Mouse (Mus musculus): ENCODE measurements around the gene Zcchc2. TPM values are rescaled to one million over a fixed set of nuclear protein-coding genes. Genes with fewer than 3 reads are reported as not detected.

The Zcchc2 gene
- polyA plus RNA-seq, 1 experiment from 2014 or later = 2.6 TPM

DNA sequence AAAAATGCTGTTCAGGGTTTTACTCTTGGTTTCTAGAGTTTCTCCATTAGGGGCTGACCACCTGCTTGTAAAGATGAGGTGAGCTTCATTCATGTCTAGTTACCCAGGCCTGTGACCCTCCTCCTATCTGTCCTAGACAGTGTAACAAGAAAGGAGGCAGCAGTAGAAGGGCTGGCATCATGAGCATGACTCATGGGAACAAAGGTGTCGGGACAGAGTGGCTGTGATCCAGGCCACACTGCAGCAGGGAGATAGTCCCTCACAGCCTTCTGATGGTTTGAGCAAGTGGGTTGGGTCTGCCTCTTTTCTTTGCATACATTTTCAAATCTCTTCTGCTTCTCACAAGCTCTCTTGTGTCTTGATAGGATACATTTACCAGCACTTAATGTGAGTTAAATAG is 17.4 kb downstream of the Zcchc2 start:
- Histone ChIP-seq H3K27ac (no peak overlapping the region), H3K4me2 (ENCODE audit: low read length) (no peak overlapping the region), H3K9me3 (replicated peaks; ENCODE audit: low read length) (no peaks in the 10 kb centered on the region), H3K36me3 (ENCODE audit: insufficient read depth, low read length) (peaks cover 38% of the 10 kb centered on the region), H3K27me3 (ENCODE audit: insufficient read depth, low read length) (no peaks in the 10 kb centered on the region), H3K4me3 (replicated peaks; ENCODE audit: low read depth, low read length) (no peak overlapping the region), H3K9ac (ENCODE audit: low read depth, low read length) (no peak overlapping the region), H3K4me1 (replicated peaks; ENCODE audit: insufficient read depth, low read length) (no peaks in the 10 kb centered on the region)
- WGBS = 91% methylated on average over 1 of the region's 1 CpGs
- DNase-seq (ENCODE audit: low spot score) = no peak
- no peak for ATAC-seq (replicated peaks; ENCODE audit: low FRiP score, low read depth)
- TF ChIP-seq CTCF (IDR thresholded peaks at IDR 0.05; ENCODE audit: low read depth) = no peak

DNA sequence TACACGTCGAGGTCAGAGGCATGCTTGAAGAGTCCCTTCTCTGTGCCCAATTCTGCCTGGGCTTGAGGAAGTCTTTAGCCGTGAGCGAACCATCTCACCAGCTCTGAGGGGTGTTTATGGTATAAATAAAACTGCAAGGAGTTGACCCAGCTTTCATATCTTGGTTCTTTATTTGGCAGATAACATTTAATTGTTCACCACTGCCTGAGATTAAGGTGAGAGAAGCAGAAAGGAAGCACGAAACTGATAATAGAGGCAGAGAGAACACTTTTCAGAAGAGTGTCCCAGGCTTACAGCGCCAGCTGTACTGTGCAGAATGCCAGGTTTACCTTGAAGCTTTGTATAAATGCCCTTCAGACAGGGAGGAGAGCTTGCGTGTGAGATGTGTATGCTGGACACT is 20.9 kb downstream of the Zcchc2 start:
- no peak overlapping the region for H3K4me3 ChIP-seq (replicated peaks; ENCODE audit: low read depth, low read length)
- peaks cover 38% of the 10 kb centered on the region for H3K36me3 ChIP-seq (ENCODE audit: insufficient read depth, low read length)
- 78% methylated on average over 7 of the region's 7 CpGs for WGBS
- no peaks in the 10 kb centered on the region for H3K9me3 ChIP-seq (replicated peaks; ENCODE audit: low read length)
- no peak overlapping the region for H3K4me2 ChIP-seq (ENCODE audit: low read length)
- ATAC-seq (replicated peaks; ENCODE audit: low FRiP score, low read depth) (no peak), DNase-seq (ENCODE audit: low spot score) (no peak)
- H3K27ac ChIP-seq = no peak overlapping the region
- no peaks in the 10 kb centered on the region for H3K27me3 ChIP-seq (ENCODE audit: insufficient read depth, low read length)
- TF ChIP-seq CTCF (IDR thresholded peaks at IDR 0.05; ENCODE audit: low read depth) = no peak
- no peak overlapping the region for H3K9ac ChIP-seq (ENCODE audit: low read depth, low read length)
- no peaks in the 10 kb centered on the region for H3K4me1 ChIP-seq (replicated peaks; ENCODE audit: insufficient read depth, low read length)

DNA sequence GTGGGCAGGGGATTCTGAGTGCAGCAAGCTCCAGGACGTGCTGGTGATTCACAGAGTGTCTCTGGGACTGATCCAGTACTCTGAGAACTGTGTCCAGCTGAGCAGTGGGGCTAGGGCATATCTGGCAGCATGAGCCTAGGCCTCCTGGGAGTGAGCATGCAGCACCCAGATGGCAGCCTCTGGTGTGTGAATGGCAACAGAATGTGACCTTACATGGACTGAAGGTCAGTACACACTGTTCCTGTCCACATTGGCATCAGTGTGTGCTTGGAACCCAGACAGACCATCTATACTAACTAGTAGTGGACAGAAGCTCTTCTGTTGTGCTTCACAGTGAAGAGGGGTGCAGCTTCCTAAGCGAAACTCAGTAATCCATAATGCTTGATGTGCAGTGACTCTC is 23.6 kb downstream of the Zcchc2 start:
- 97% methylated on average over 2 of the region's 2 CpGs for WGBS
- Histone ChIP-seq H3K4me2 (ENCODE audit: low read length) (no peak overlapping the region), H3K4me1 (replicated peaks; ENCODE audit: insufficient read depth, low read length) (no peaks in the 10 kb centered on the region), H3K9ac (ENCODE audit: low read depth, low read length) (no peak overlapping the region), H3K9me3 (replicated peaks; ENCODE audit: low read length) (no peaks in the 10 kb centered on the region), H3K27ac (no peak overlapping the region), H3K36me3 (ENCODE audit: insufficient read depth, low read length) (peaks cover 31% of the 10 kb centered on the region), H3K4me3 (replicated peaks; ENCODE audit: low read depth, low read length) (no peak overlapping the region), H3K27me3 (ENCODE audit: insufficient read depth, low read length) (no peaks in the 10 kb centered on the region)
- DNase-seq (ENCODE audit: low spot score) (no peak), ATAC-seq (replicated peaks; ENCODE audit: low FRiP score, low read depth) (no peak)
- TF ChIP-seq CTCF (IDR thresholded peaks at IDR 0.05; ENCODE audit: low read depth) = no peak

DNA sequence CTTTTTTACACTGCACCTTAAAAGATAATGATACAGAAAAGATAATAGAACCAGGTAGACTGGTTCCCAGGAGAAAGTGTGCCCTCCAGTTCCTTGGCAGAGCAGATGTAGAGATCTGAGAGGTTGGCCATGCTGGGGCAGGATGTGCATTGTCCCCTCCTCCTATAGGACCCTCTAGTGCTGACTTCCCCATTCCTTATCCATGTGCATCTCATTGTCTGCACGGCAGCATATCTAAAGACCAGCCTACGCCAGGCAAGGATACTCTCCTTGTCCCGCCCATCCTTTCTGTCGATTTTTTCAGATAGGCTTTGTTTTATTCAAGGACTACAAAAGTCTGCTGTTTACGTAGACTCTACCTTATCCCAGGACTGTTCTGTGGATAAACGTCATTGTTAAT is 26.1 kb downstream of the Zcchc2 start:
- Histone ChIP-seq H3K4me3 (replicated peaks; ENCODE audit: low read depth, low read length) (no peak overlapping the region), H3K27me3 (ENCODE audit: insufficient read depth, low read length) (no peaks in the 10 kb centered on the region), H3K27ac (no peak overlapping the region), H3K36me3 (ENCODE audit: insufficient read depth, low read length) (peaks cover 47% of the 10 kb centered on the region), H3K4me2 (ENCODE audit: low read length) (no peak overlapping the region), H3K9ac (ENCODE audit: low read depth, low read length) (no peak overlapping the region), H3K9me3 (replicated peaks; ENCODE audit: low read length) (no peaks in the 10 kb centered on the region), H3K4me1 (replicated peaks; ENCODE audit: insufficient read depth, low read length) (no peaks in the 10 kb centered on the region)
- 85% methylated on average over 6 of the region's 6 CpGs for WGBS
- DNase-seq (ENCODE audit: low spot score) (no peak), ATAC-seq (replicated peaks; ENCODE audit: low FRiP score, low read depth) (no peak)
- TF ChIP-seq CTCF (IDR thresholded peaks at IDR 0.05; ENCODE audit: low read depth) = no peak

DNA sequence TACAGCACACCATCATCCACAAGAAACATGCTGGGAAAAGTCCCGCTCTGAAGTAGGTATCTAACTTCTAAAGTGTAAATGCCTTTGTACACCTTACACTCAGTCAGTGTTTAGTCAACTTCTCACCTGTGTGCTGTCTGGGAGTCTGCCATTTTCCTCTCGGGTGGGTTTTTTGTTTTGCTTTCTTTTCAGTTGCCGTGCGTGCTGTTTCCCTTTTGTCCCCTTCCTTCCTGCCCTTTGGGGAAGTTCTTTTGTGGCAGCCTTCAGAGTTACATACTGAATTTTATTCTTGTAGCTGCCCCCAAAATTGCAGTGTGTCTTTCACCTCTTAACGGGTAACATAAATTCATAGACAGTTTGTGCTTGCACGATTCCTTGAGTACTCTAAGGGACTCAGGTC is 29.6 kb downstream of the Zcchc2 start:
- no peaks in the 10 kb centered on the region for H3K27me3 ChIP-seq (ENCODE audit: insufficient read depth, low read length)
- no peaks in the 10 kb centered on the region for H3K4me1 ChIP-seq (replicated peaks; ENCODE audit: insufficient read depth, low read length)
- no peak overlapping the region for H3K4me3 ChIP-seq (replicated peaks; ENCODE audit: low read depth, low read length)
- H3K9ac ChIP-seq (ENCODE audit: low read depth, low read length) = no peak overlapping the region
- no peak for DNase-seq (ENCODE audit: low spot score)
- H3K9me3 ChIP-seq (replicated peaks; ENCODE audit: low read length) = no peaks in the 10 kb centered on the region
- no peak overlapping the region for H3K27ac ChIP-seq
- TF ChIP-seq CTCF (IDR thresholded peaks at IDR 0.05; ENCODE audit: low read depth) = no peak
- peaks cover 64% of the 10 kb centered on the region for H3K36me3 ChIP-seq (ENCODE audit: insufficient read depth, low read length)
- ATAC-seq (replicated peaks; ENCODE audit: low FRiP score, low read depth) = no peak
- WGBS = 78% methylated on average over 6 of the region's 6 CpGs
- H3K4me2 ChIP-seq (ENCODE audit: low read length) = no peak overlapping the region

DNA sequence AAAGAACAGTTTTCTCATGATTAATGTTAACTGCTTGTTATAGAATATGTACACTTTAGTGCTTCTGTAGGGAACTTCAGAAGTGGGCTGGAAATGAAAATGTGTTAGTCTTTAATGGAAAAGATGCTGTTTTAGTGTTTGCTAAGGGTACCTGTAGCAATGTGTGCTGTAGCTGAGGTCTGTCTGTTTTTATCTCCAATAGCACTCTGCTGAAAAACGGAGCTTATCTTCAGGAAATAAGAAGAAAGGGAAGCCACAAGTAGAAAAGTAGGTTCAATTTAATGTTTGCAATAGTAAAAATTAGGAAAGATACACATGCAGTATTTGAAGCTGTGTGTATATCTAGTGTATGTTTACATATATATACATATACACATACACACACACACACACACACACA is 32.8 kb downstream of the Zcchc2 start:
- Histone ChIP-seq H3K9ac (ENCODE audit: low read depth, low read length) (no peak overlapping the region), H3K4me3 (replicated peaks; ENCODE audit: low read depth, low read length) (no peak overlapping the region), H3K36me3 (ENCODE audit: insufficient read depth, low read length) (peaks cover 52% of the 10 kb centered on the region), H3K27me3 (ENCODE audit: insufficient read depth, low read length) (no peaks in the 10 kb centered on the region), H3K27ac (no peak overlapping the region), H3K9me3 (replicated peaks; ENCODE audit: low read length) (no peaks in the 10 kb centered on the region), H3K4me1 (replicated peaks; ENCODE audit: insufficient read depth, low read length) (no peaks in the 10 kb centered on the region), H3K4me2 (ENCODE audit: low read length) (no peak overlapping the region)
- DNase-seq (ENCODE audit: low spot score) (no peak), ATAC-seq (replicated peaks; ENCODE audit: low FRiP score, low read depth) (no peak)
- 81% methylated on average over 1 of the region's 1 CpGs for WGBS
- no peak for TF ChIP-seq CTCF (IDR thresholded peaks at IDR 0.05; ENCODE audit: low read depth)

DNA sequence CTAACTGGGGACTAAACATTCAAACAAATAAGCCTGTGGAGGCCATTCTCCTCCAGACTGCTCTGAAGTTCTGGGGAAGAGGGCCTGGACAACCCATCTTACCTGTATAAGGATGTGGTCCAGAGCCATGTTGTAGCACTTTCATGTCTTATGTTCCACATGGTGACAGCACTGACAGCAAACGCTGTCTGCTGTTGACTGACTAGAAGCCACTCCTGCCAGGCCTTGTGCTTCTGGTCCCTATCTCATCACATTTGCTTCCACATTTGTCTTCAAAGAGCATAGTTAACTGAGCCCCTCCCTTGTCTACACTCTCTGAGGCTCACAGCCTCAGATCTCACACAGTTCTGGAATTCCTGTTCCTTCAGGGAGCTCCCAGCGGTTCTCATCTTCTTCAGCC is 34.0 kb downstream of the Zcchc2 start:
- H3K36me3 ChIP-seq (ENCODE audit: insufficient read depth, low read length) = peaks cover 53% of the 10 kb centered on the region
- no peak overlapping the region for H3K9ac ChIP-seq (ENCODE audit: low read depth, low read length)
- no peaks in the 10 kb centered on the region for H3K4me1 ChIP-seq (replicated peaks; ENCODE audit: insufficient read depth, low read length)
- H3K4me3 ChIP-seq (replicated peaks; ENCODE audit: low read depth, low read length) = no peak overlapping the region
- ATAC-seq (replicated peaks; ENCODE audit: low FRiP score, low read depth) = no peak
- no peaks in the 10 kb centered on the region for H3K27me3 ChIP-seq (ENCODE audit: insufficient read depth, low read length)
- H3K9me3 ChIP-seq (replicated peaks; ENCODE audit: low read length) = no peaks in the 10 kb centered on the region
- no peak overlapping the region for H3K4me2 ChIP-seq (ENCODE audit: low read length)
- 79% methylated on average over 2 of the region's 2 CpGs for WGBS
- TF ChIP-seq CTCF (IDR thresholded peaks at IDR 0.05; ENCODE audit: low read depth) = no peak
- DNase-seq (ENCODE audit: low spot score) = no peak
- no peak overlapping the region for H3K27ac ChIP-seq
